Mouse (Mus musculus) layer of hippocampus, postnatal 14 days (tissue): Measurements from ENCODE around the gene Vmn1r214. TPM values are rescaled to one million over a fixed set of nuclear protein-coding genes. Genes with fewer than 3 reads are reported as not detected.

Experiments used
- DNase-seq, 2 experiments: peaks; one replicate each; pipeline ENCODE4 v3.0.0; 2021 to 2022; ENCODE audit warnings: low spot score in 2 of 2, mixed read lengths in 1 of 2
- long read RNA-seq, 2 experiments: library from polyadenylated mRNA; stranded (forward); transcript quantifications; one replicate each; pipeline ENCODE4 v2.0.0; 2021
- total RNA-seq, 2 experiments: library from RNA; stranded (reverse); gene quantifications; 2 replicates each; pipeline ENCODE4 v1.2.3; 2021

Vmn1r214 gene
- total RNA-seq, result not detected
- long read RNA-seq, experiment 1, result 0 reads
- long read RNA-seq, experiment 2, result 0 reads

- no peak for DNase-seq
Measured at GRCm38 (mm10) chr13:23030118-23030517, at the start of gene Vmn1r214. TSS of gene Vmn1r214 (plus strand) at chr13:23030418.

DNA sequence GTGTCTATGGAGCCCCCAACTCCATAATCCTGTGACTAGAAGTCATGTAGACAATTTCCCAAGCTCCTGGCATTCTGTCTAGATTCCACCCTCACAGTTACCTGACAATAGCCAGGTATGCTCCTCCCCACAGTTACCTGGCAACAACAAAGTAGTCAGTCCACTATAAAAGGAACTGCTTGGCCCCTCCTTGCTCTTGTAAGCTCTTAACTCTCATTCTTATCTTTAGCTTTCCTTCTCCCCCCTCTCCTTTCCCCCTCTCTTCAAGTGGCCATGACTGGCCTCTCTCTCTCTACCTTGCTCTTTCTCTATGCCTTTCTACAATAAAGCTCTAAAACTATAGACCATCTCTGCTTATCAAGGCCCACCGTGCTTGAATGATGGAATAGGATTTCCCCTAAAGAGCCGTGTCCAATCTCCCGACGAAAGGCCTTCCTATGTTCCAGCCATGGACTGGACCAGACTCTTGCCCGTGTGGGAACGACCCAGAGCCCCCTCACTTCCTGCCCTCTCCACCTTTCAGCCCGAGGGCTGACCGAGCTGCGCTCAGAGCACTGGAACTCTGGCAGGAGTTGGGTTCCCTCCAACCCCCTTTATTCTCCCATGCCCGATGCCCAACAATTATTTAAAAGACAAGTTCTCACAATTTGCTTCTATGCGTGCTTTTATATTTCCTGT lies 39.9 kb upstream of the Vmn1r214 start:
- no peak for DNase-seq

DNA sequence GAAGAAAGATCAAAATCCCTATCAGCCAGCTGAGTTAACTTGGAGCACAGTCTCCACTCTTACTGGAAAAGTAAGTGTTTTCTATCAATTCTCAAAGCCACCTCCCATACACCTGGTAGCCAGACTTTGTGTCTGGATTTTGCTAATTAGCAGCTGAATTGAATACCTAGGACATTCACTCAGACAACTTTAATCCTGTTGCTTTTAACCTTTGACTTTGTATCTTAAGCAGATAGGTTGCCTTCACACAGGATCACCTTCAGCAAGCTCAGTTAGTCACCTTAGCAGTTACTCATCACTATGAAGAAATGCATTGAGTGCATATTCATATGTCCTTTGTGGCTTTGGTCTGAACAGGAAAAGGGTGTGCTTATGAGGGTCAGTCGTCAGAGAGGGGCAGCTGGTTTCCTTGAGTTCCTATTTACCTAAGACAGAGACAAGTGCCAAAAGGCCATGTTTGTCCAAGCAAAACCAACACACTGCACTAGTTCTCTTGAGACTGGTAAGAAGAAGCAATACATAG lies 38.0 kb upstream of the Vmn1r214 start:
- DNase-seq, result no peak

DNA sequence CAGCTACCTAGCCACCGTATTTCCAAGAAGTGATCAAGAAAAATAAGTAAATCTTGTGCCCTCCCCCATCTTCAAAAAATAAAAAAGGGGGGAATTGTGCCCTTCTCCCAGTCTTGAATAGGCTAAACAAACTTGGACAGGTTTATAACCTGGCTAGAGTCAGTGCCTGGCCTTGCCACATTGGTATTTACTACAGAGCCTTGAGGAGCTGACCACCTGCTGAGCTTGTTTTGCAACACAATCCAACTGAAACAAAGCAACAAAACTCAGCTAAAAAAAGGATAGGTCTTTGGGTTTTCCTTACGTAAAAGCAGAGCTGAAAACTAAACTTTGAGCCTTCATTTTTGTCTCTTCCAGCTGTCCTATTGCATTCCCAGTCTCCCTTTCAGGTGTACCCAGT lies 37.5 kb upstream of the Vmn1r214 start:
- no peak for DNase-seq

DNA sequence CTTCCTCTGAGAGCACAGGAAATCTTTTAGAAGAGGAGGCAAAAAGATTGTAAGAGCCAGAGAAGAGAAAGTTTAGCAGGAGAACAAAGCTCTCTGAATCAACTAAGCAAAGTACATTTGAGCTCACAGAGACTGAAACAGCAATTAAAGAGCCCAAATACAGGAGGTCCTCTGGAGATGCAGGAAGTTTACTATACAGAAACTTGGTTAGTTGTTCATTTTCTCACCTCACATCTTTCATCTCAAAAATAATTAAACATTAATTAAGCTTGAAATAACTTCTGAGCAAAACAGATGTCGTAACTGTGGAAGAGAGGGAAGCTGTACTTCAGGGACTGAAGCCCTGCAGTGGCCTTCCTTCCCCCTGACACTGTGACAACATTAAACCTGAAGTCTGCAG lies 22.9 kb upstream of the Vmn1r214 start, which contains the start of gene Vmn1r213:
Vmn1r213 (plus strand) TSS at position 301 of the 400 bp plus-strand sequence.
- DNase-seq, result no peak

DNA sequence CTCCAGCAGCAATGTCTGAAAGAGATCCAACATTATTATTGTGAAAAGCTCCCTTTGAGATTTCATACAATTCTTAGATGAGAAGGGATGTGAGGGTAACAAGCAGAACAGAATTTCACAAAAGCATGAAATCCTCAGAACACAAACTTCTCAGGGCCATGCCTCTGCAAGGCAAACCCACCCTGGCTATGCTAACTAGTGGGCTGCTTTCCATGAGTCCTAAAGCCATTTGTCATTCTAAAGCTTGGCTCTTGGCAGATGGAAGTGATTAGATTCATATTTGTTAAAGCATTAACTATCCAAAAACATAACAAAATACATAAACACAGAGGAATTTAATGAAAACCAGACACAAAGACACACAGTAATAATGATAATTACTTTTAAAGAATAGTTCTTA lies 12.1 kb upstream of the Vmn1r214 start:
- DNase-seq, result no peak

DNA sequence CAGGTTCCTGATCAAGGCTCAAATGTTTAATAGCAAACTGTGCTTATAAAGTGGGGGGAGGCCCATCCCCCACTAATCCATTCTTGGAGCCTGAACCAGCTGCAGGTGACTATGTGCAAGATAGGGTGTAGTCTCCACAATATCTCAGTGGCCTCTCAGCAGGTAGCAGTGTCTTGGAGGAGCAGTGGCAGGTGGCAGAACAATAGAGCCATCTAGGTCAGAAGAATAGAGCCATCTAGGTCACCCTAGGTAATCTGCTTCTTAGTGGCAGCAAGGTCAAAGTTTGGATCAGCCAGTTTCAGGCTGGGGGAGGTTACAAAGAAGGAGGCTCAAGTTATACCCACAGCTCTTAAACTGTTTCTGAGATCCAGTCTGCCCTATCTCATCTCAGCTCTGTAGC lies 5.4 kb upstream of the Vmn1r214 start:
- DNase-seq, result no peak

GRCm38 (mm10) chr13:23057778-23058177 lies 27.6 kb downstream of the Vmn1r214 start:
- peak in 1 of 2 experiments; percentile 2 for DNase-seq

- no peak for DNase-seq
Measured at GRCm38 (mm10) chr13:23067725-23068124, 37.5 kb downstream of the Vmn1r214 start, which contains the start of gene Vmn1r215. TSS of gene Vmn1r215 (plus strand) at chr13:23068025.

DNA sequence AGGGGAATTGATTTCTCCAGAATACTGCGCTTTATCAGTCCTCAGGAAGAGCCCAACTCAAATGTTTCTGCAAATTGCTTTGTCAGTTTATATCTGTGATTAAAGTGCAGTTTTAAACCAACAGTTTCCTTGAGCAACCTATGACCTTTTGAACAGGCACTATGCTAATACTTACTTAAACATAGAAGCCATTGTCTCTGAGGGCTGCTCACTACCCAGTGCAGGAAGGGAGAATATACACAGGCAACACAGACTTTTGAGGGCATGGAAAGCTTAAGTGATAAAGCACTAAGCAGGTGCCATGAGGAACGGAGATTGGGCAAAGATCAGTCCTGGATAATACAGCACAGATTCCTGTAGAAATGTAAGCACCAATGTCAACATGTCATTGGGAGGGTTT lies 39.1 kb downstream of the Vmn1r214 start:
- no peak for DNase-seq

Other genes starting within 250 kb of the Vmn1r214 start
- gene Vmn1r209, start 220.7 kb upstream of the Vmn1r214 start, total RNA-seq, result under 1 TPM in 1 of 2 experiments, not detected in 1; 0.07 TPM
- not detected for gene Vmn1r210, start 199.1 kb upstream of the Vmn1r214 start, total RNA-seq
- not detected for gene Vmn1r211, start 172.9 kb upstream of the Vmn1r214 start, total RNA-seq
- gene Vmn1r212, start 146.2 kb upstream of the Vmn1r214 start, total RNA-seq, result not detected
- not detected for gene Vmn1r213, start 22.8 kb upstream of the Vmn1r214 start, total RNA-seq
- not detected for gene Vmn1r215, start 37.6 kb downstream of the Vmn1r214 start, total RNA-seq
- not detected for gene Vmn1r217, start 87.8 kb downstream of the Vmn1r214 start, total RNA-seq
- not detected for gene Vmn1r218, start 102.7 kb downstream of the Vmn1r214 start, total RNA-seq
- not detected for gene Vmn1r219, start 128.9 kb downstream of the Vmn1r214 start, total RNA-seq
- not detected for gene Vmn1r220, start 157.6 kb downstream of the Vmn1r214 start, total RNA-seq
- not detected for gene Vmn1r221, start 183.7 kb downstream of the Vmn1r214 start, total RNA-seq
- gene Vmn1r222, start 205.5 kb downstream of the Vmn1r214 start, total RNA-seq, result not detected
- gene Vmn1r223, start 216.7 kb downstream of the Vmn1r214 start, total RNA-seq, result not detected